Mouse (Mus musculus): ENCODE data around the gene Lmnb2. TPM values are rescaled to one million over a fixed set of nuclear protein-coding genes. Genes with fewer than 3 reads are reported as not detected.

The Lmnb2 gene
- polyA plus RNA-seq, 1 experiment from 2014 or later = 14.6 TPM

- H3K27ac ChIP-seq (ENCODE audit: low read depth, low read length) = no peak overlapping the region
- 23% methylated on average over 5 of the region's 5 CpGs for WGBS
- no peak overlapping the region for H3K4me2 ChIP-seq (replicated peaks; ENCODE audit: low read depth, low read length)
- H3K27me3 ChIP-seq (ENCODE audit: control insufficient read depth, insufficient read depth, low read length) = peaks cover 3% of the 10 kb centered on the region; the same call in 1 of the 2 replicates
- H3K36me3 ChIP-seq (ENCODE audit: control insufficient read depth, insufficient read depth, low read length) = no peaks in the 10 kb centered on the region
- H3K4me3 ChIP-seq (ENCODE audit: low read depth, low read length) = no peak overlapping the region
- DNase-seq (ENCODE audit: low spot score) (no peak), ATAC-seq (ENCODE audit: low FRiP score) (no peak)
- no peak overlapping the region for H3K9ac ChIP-seq (ENCODE audit: low read depth, low read length)
- no peaks in the 10 kb centered on the region for H3K9me3 ChIP-seq (ENCODE audit: control insufficient read depth, low read length)
- H3K4me1 ChIP-seq (replicated peaks; ENCODE audit: control insufficient read depth, insufficient read depth, low read length) = no peaks in the 10 kb centered on the region
Measured at GRCm38 (mm10) chr10:80950314-80950713, 32.3 kb upstream of the Lmnb2 start.

DNA sequence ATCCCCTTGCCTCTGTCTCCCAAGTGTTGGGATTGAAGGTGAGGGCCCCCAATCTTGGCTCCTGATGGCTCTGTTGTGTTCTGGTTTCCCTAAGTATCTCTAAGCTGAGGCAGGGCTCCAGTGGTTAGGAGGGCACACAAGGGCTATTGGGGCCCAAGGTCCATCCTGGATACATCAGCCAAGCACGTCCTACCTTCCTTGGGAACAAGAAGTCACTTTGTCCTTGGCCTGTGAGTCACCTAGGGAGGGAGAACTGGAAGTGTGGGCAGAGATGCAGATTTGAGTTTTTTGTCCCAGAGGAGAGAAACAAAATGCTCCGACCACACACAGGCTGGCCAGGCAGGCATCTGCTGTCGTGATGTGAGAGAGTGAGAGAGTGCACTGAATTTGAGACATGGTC lies 31.0 kb upstream of the Lmnb2 start:
- Histone ChIP-seq H3K27ac (ENCODE audit: low read depth, low read length) (no peak overlapping the region), H3K4me1 (replicated peaks; ENCODE audit: control insufficient read depth, insufficient read depth, low read length) (no peaks in the 10 kb centered on the region), H3K9ac (ENCODE audit: low read depth, low read length) (no peak overlapping the region), H3K27me3 (ENCODE audit: control insufficient read depth, insufficient read depth, low read length) (peaks cover 3% of the 10 kb centered on the region; the same call in 1 of the 2 replicates), H3K4me3 (ENCODE audit: low read depth, low read length) (no peak overlapping the region), H3K4me2 (replicated peaks; ENCODE audit: low read depth, low read length) (no peak overlapping the region), H3K36me3 (ENCODE audit: control insufficient read depth, insufficient read depth, low read length) (no peaks in the 10 kb centered on the region), H3K9me3 (ENCODE audit: control insufficient read depth, low read length) (no peaks in the 10 kb centered on the region)
- ATAC-seq (ENCODE audit: low FRiP score) = no peak
- DNase-seq (ENCODE audit: low spot score) = no peak
- 66% methylated on average over 3 of the region's 3 CpGs for WGBS

- Histone ChIP-seq H3K4me1 (replicated peaks; ENCODE audit: control insufficient read depth, insufficient read depth, low read length) (no peaks in the 10 kb centered on the region), H3K4me2 (replicated peaks; ENCODE audit: low read depth, low read length) (no peak overlapping the region), H3K9ac (ENCODE audit: low read depth, low read length) (no peak overlapping the region), H3K27ac (ENCODE audit: low read depth, low read length) (no peak overlapping the region), H3K9me3 (ENCODE audit: control insufficient read depth, low read length) (no peaks in the 10 kb centered on the region), H3K27me3 (ENCODE audit: control insufficient read depth, insufficient read depth, low read length) (peaks cover 3% of the 10 kb centered on the region; the same call in 1 of the 2 replicates), H3K4me3 (ENCODE audit: low read depth, low read length) (no peak overlapping the region), H3K36me3 (ENCODE audit: control insufficient read depth, insufficient read depth, low read length) (no peaks in the 10 kb centered on the region)
- ATAC-seq (ENCODE audit: low FRiP score) (no peak; the same call in 1 of the 2 replicates), DNase-seq (ENCODE audit: low spot score) (no peak)
- WGBS = 39% methylated on average over 6 of the region's 6 CpGs
Measured at GRCm38 (mm10) chr10:80948570-80948969, 30.5 kb upstream of the Lmnb2 start.

- ATAC-seq (ENCODE audit: low FRiP score) (no peak), DNase-seq (ENCODE audit: low spot score) (no peak)
- Histone ChIP-seq H3K36me3 (ENCODE audit: control insufficient read depth, insufficient read depth, low read length) (no peaks in the 10 kb centered on the region), H3K27me3 (ENCODE audit: control insufficient read depth, insufficient read depth, low read length) (peaks cover 3% of the 10 kb centered on the region; the same call in 1 of the 2 replicates), H3K4me2 (replicated peaks; ENCODE audit: low read depth, low read length) (no peak overlapping the region), H3K4me3 (ENCODE audit: low read depth, low read length) (no peak overlapping the region), H3K27ac (ENCODE audit: low read depth, low read length) (0 out of 2 replicates have a peak overlapping the region, but pooled peaks have one; percentile 30), H3K9ac (ENCODE audit: low read depth, low read length) (no peak overlapping the region), H3K4me1 (replicated peaks; ENCODE audit: control insufficient read depth, insufficient read depth, low read length) (no peaks in the 10 kb centered on the region), H3K9me3 (ENCODE audit: control insufficient read depth, low read length) (no peaks in the 10 kb centered on the region)
- 63% methylated on average over 2 of the region's 2 CpGs for WGBS
Measured at GRCm38 (mm10) chr10:80947802-80948201, 29.8 kb upstream of the Lmnb2 start.

- WGBS = 63% methylated on average over 14 of the region's 14 CpGs
- Histone ChIP-seq H3K4me1 (replicated peaks; ENCODE audit: control insufficient read depth, insufficient read depth, low read length) (no peaks in the 10 kb centered on the region), H3K27ac (ENCODE audit: low read depth, low read length) (no peak overlapping the region), H3K9me3 (ENCODE audit: control insufficient read depth, low read length) (no peaks in the 10 kb centered on the region), H3K27me3 (ENCODE audit: control insufficient read depth, insufficient read depth, low read length) (peaks cover 3% of the 10 kb centered on the region; the same call in 1 of the 2 replicates), H3K4me2 (replicated peaks; ENCODE audit: low read depth, low read length) (no peak overlapping the region), H3K9ac (ENCODE audit: low read depth, low read length) (no peak overlapping the region), H3K4me3 (ENCODE audit: low read depth, low read length) (no peak overlapping the region), H3K36me3 (ENCODE audit: control insufficient read depth, insufficient read depth, low read length) (no peaks in the 10 kb centered on the region)
- no peak for DNase-seq (ENCODE audit: low spot score)
- no peak for ATAC-seq (ENCODE audit: low FRiP score)
Measured at GRCm38 (mm10) chr10:80946684-80947437, 28.8 kb upstream of the Lmnb2 start.

- no peaks in the 10 kb centered on the region for H3K36me3 ChIP-seq (ENCODE audit: control insufficient read depth, insufficient read depth, low read length)
- H3K9me3 ChIP-seq (ENCODE audit: control insufficient read depth, low read length) = no peaks in the 10 kb centered on the region
- no peak overlapping the region for H3K4me3 ChIP-seq (ENCODE audit: low read depth, low read length)
- DNase-seq (ENCODE audit: low spot score) (no peak), ATAC-seq (ENCODE audit: low FRiP score) (no peak)
- H3K27ac ChIP-seq (ENCODE audit: low read depth, low read length) = no peak overlapping the region
- no peak overlapping the region for H3K9ac ChIP-seq (ENCODE audit: low read depth, low read length)
- H3K4me1 ChIP-seq (replicated peaks; ENCODE audit: control insufficient read depth, insufficient read depth, low read length) = 0 out of 2 replicates have a peak, but pooled peaks cover under 1% of the 10 kb centered on the region
- H3K27me3 ChIP-seq (ENCODE audit: control insufficient read depth, insufficient read depth, low read length) = no peaks in the 10 kb centered on the region; the same call in 1 of the 2 replicates
- H3K4me2 ChIP-seq (replicated peaks; ENCODE audit: low read depth, low read length) = no peak overlapping the region
- WGBS = 82% methylated on average over 5 of the region's 5 CpGs
Measured at GRCm38 (mm10) chr10:80944231-80944630, 26.2 kb upstream of the Lmnb2 start.

- Histone ChIP-seq H3K4me2 (replicated peaks; ENCODE audit: low read depth, low read length) (no peak overlapping the region), H3K27ac (ENCODE audit: low read depth, low read length) (no peak overlapping the region), H3K9me3 (ENCODE audit: control insufficient read depth, low read length) (no peaks in the 10 kb centered on the region), H3K27me3 (ENCODE audit: control insufficient read depth, insufficient read depth, low read length) (peaks cover 2% of the 10 kb centered on the region; the same call in 1 of the 2 replicates), H3K9ac (ENCODE audit: low read depth, low read length) (no peak overlapping the region), H3K4me3 (ENCODE audit: low read depth, low read length) (no peak overlapping the region), H3K4me1 (replicated peaks; ENCODE audit: control insufficient read depth, insufficient read depth, low read length) (peaks cover 5% of the 10 kb centered on the region; the same call in 1 of the 2 replicates), H3K36me3 (ENCODE audit: control insufficient read depth, insufficient read depth, low read length) (no peaks in the 10 kb centered on the region)
- WGBS = 85% methylated on average over 9 of the region's 9 CpGs
- ATAC-seq (ENCODE audit: low FRiP score) (no peak), DNase-seq (ENCODE audit: low spot score) (no peak)
Measured at GRCm38 (mm10) chr10:80943701-80944100, 25.7 kb upstream of the Lmnb2 start.

- no peak overlapping the region for H3K4me2 ChIP-seq (replicated peaks; ENCODE audit: low read depth, low read length)
- no peak overlapping the region for H3K9ac ChIP-seq (ENCODE audit: low read depth, low read length)
- no peaks in the 10 kb centered on the region for H3K36me3 ChIP-seq (ENCODE audit: control insufficient read depth, insufficient read depth, low read length)
- no peak overlapping the region for H3K27ac ChIP-seq (ENCODE audit: low read depth, low read length)
- WGBS = 57% methylated on average over 8 of the region's 8 CpGs
- no peak for DNase-seq (ENCODE audit: low spot score)
- H3K9me3 ChIP-seq (ENCODE audit: control insufficient read depth, low read length) = no peaks in the 10 kb centered on the region
- H3K27me3 ChIP-seq (ENCODE audit: control insufficient read depth, insufficient read depth, low read length) = peaks cover 7% of the 10 kb centered on the region
- H3K4me3 ChIP-seq (ENCODE audit: low read depth, low read length) = no peak overlapping the region
- H3K4me1 ChIP-seq (replicated peaks; ENCODE audit: control insufficient read depth, insufficient read depth, low read length) = peaks cover 5% of the 10 kb centered on the region; the same call in 1 of the 2 replicates
- ATAC-seq (ENCODE audit: low FRiP score) = no peak
Measured at GRCm38 (mm10) chr10:80942919-80943318, 24.9 kb upstream of the Lmnb2 start.

- WGBS = 73% methylated on average over 2 of the region's 2 CpGs
- H3K4me1 ChIP-seq (replicated peaks; ENCODE audit: control insufficient read depth, insufficient read depth, low read length) = peaks cover 17% of the 10 kb centered on the region
- H3K27ac ChIP-seq (ENCODE audit: low read depth, low read length) = no peak overlapping the region
- no peaks in the 10 kb centered on the region for H3K36me3 ChIP-seq (ENCODE audit: control insufficient read depth, insufficient read depth, low read length)
- peaks cover 26% of the 10 kb centered on the region for H3K27me3 ChIP-seq (ENCODE audit: control insufficient read depth, insufficient read depth, low read length)
- no peak overlapping the region for H3K4me2 ChIP-seq (replicated peaks; ENCODE audit: low read depth, low read length)
- H3K9ac ChIP-seq (ENCODE audit: low read depth, low read length) = no peak overlapping the region
- H3K9me3 ChIP-seq (ENCODE audit: control insufficient read depth, low read length) = no peaks in the 10 kb centered on the region
- ATAC-seq (ENCODE audit: low FRiP score) (no peak), DNase-seq (ENCODE audit: low spot score) (no peak)
- H3K4me3 ChIP-seq (ENCODE audit: low read depth, low read length) = no peak overlapping the region
Measured at GRCm38 (mm10) chr10:80940988-80941347, 22.9 kb upstream of the Lmnb2 start.

Data from hindbrain, embryonic 11.5 days (tissue).